Mouse (Mus musculus): ENCODE measurements around the gene Nup93. TPM values are rescaled to one million over a fixed set of nuclear protein-coding genes. Genes with fewer than 3 reads are reported as not detected.

Gene Nup93
- total RNA-seq, 4 experiments from 2014 or later: 48.3 to 54.1 (median 49.8) TPM

GRCm38 (mm10) chr8:94314069-94314468 is 99.7 kb downstream of the Nup93 start:
- DNase-seq (ENCODE audit: low spot score in 2 of 2): no peak

- no peak for DNase-seq (ENCODE audit: low spot score in 2 of 2)
Measured at GRCm38 (mm10) chr8:94317249-94317648, 102.9 kb downstream of the Nup93 start.

GRCm38 (mm10) chr8:94317691-94318090 is 103.3 kb downstream of the Nup93 start:
- no peak for DNase-seq (ENCODE audit: low spot score in 2 of 2)

GRCm38 (mm10) chr8:94320036-94320435 is 105.7 kb downstream of the Nup93 start:
- no peak for DNase-seq (ENCODE audit: low spot score in 2 of 2)

- no peak for DNase-seq (ENCODE audit: low spot score in 2 of 2)
Measured at GRCm38 (mm10) chr8:94322083-94322482, 107.7 kb downstream of the Nup93 start.

GRCm38 (mm10) chr8:94323041-94323440 is 108.7 kb downstream of the Nup93 start:
- DNase-seq (ENCODE audit: low spot score in 2 of 2): peak in 1 of 2 experiments; percentile 45

GRCm38 (mm10) chr8:94324071-94324470 is 109.7 kb downstream of the Nup93 start:
- DNase-seq (ENCODE audit: low spot score in 2 of 2): no peak

GRCm38 (mm10) chr8:94326016-94326415 is 111.7 kb downstream of the Nup93 start:
- no peak for DNase-seq (ENCODE audit: low spot score in 2 of 2)

- no peak for DNase-seq (ENCODE audit: low spot score in 2 of 2)
Measured at GRCm38 (mm10) chr8:94328932-94329728, 114.8 kb downstream of the Nup93 start, which contains the start of gene Slc12a3. Slc12a3 (plus strand) TSS chr8:94329201.

- no peak for DNase-seq (ENCODE audit: low spot score in 2 of 2)
Measured at GRCm38 (mm10) chr8:94330733-94331132, 116.4 kb downstream of the Nup93 start.

- DNase-seq (ENCODE audit: low spot score in 2 of 2): no peak
Measured at GRCm38 (mm10) chr8:94333345-94333744, 119.0 kb downstream of the Nup93 start.

GRCm38 (mm10) chr8:94337559-94337958 is 123.2 kb downstream of the Nup93 start:
- no peak for DNase-seq (ENCODE audit: low spot score in 2 of 2)

- no peak for DNase-seq (ENCODE audit: low spot score in 2 of 2)
Measured at GRCm38 (mm10) chr8:94340796-94341195, 126.4 kb downstream of the Nup93 start.

GRCm38 (mm10) chr8:94342691-94343090 is 128.3 kb downstream of the Nup93 start:
- no peak for DNase-seq (ENCODE audit: low spot score in 2 of 2)

- peak; percentile 57 to 70 for DNase-seq (ENCODE audit: low spot score in 2 of 2)
Measured at GRCm38 (mm10) chr8:94343290-94343689, 128.9 kb downstream of the Nup93 start.

GRCm38 (mm10) chr8:94343778-94344320 is 129.5 kb downstream of the Nup93 start:
- no peak for DNase-seq (ENCODE audit: low spot score in 2 of 2)

- no peak for DNase-seq (ENCODE audit: low spot score in 2 of 2)
Measured at GRCm38 (mm10) chr8:94345657-94346056, 131.3 kb downstream of the Nup93 start.

- DNase-seq (ENCODE audit: low spot score in 2 of 2): no peak
Measured at GRCm38 (mm10) chr8:94346264-94346663, 131.9 kb downstream of the Nup93 start.

- no peak for DNase-seq (ENCODE audit: low spot score in 2 of 2)
Measured at GRCm38 (mm10) chr8:94348425-94348824, 134.1 kb downstream of the Nup93 start.

GRCm38 (mm10) chr8:94354069-94354531 is 139.7 kb downstream of the Nup93 start:
- no peak for DNase-seq (ENCODE audit: low spot score in 2 of 2)

GRCm38 (mm10) chr8:94354571-94354970 is 140.2 kb downstream of the Nup93 start:
- no peak for DNase-seq (ENCODE audit: low spot score in 2 of 2)

- no peak for DNase-seq (ENCODE audit: low spot score in 2 of 2)
Measured at GRCm38 (mm10) chr8:94357220-94357619, 142.9 kb downstream of the Nup93 start.

GRCm38 (mm10) chr8:94358541-94358940 is 144.2 kb downstream of the Nup93 start:
- peak in 1 of 2 experiments; percentile 38 for DNase-seq (ENCODE audit: low spot score in 2 of 2)
